Mouse (Mus musculus): ENCODE results near the gene Mcm6. TPM values are rescaled to one million over a fixed set of nuclear protein-coding genes. Genes with fewer than 3 reads are reported as not detected.

The Mcm6 gene
- polyA plus RNA-seq, 1 experiment from 2014 or later, result 315 TPM

DNA sequence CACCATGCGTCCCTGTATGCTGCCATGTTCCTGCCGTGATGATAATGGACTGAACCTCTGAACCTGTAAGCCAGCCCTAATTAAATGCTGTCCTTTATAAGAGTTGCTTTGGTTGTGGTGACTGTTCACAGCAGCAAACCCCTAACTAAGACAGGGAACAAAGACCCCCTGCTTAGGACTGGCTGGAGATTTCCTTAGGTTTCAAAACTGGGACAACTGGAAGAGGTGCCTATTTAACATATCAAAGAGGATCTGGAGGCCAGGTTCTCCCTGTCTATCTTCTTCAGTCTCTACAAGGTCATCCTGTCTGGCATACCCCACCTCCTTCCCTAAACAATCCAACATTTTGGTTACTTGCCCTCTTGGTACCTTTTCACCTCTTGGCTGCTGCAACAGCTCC is 32.9 kb upstream of the Mcm6 start:
- Histone ChIP-seq H3K27me3 (ENCODE audit: control insufficient read depth, insufficient read depth, low read length) (no peaks in the 10 kb centered on the region), H3K4me3 (ENCODE audit: low read depth, low read length) (no peak overlapping the region), H3K4me1 (ENCODE audit: control insufficient read depth, insufficient read depth, low read length) (0 out of 2 replicates have a peak, but pooled peaks cover 3% of the 10 kb centered on the region), H3K27ac (ENCODE audit: low read depth, low read length) (no peak overlapping the region), H3K9ac (ENCODE audit: low read length) (no peak overlapping the region), H3K4me2 (no peak overlapping the region), H3K36me3 (ENCODE audit: control insufficient read depth, insufficient read depth, low read length) (peaks cover 4% of the 10 kb centered on the region; the same call in 1 of the 2 replicates), H3K9me3 (ENCODE audit: control insufficient read depth, low read length) (no peaks in the 10 kb centered on the region)
- ATAC-seq (ENCODE audit: low FRiP score), result no peak
- no peak for DNase-seq (ENCODE audit: low spot score, missing footprints)
- 54% methylated on average over 2 of the region's 2 CpGs for WGBS

GRCm38 (mm10) chr1:128386487-128386886 is 27.0 kb upstream of the Mcm6 start:
- ATAC-seq (ENCODE audit: low FRiP score) (no peak), DNase-seq (ENCODE audit: low spot score, missing footprints) (no peak)
- Histone ChIP-seq H3K9ac (ENCODE audit: low read length) (no peak overlapping the region), H3K27me3 (ENCODE audit: control insufficient read depth, insufficient read depth, low read length) (no peaks in the 10 kb centered on the region), H3K9me3 (ENCODE audit: control insufficient read depth, low read length) (no peaks in the 10 kb centered on the region), H3K4me2 (no peak overlapping the region), H3K27ac (ENCODE audit: low read depth, low read length) (no peak overlapping the region), H3K4me3 (ENCODE audit: low read depth, low read length) (no peak overlapping the region), H3K36me3 (ENCODE audit: control insufficient read depth, insufficient read depth, low read length) (peaks cover 5% of the 10 kb centered on the region; the same call in 1 of the 2 replicates), H3K4me1 (ENCODE audit: control insufficient read depth, insufficient read depth, low read length) (0 out of 2 replicates have a peak, but pooled peaks cover 3% of the 10 kb centered on the region)
- 96% methylated on average over 7 of the region's 7 CpGs for WGBS

DNA sequence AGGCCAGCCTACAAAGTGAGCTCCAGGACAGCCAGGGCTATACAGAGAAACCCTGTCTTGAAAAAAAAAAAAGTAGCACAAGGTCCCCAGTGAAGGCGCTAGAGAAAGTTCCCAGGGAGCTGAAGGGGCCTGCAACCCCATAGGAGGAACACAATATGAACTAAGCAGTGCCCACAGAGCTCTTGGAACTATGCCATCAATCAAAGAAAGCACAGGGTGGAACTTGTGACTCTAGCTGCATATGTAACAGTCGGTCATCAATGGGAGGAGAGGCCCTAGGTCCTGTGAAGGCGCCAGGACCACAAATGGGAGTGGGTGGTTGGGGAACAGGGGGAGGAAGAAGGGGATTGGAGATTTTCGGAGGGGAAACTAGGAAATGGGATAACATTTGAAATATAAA is 17.4 kb upstream of the Mcm6 start:
- H3K27ac ChIP-seq (ENCODE audit: low read depth, low read length), result no peak overlapping the region
- H3K9ac ChIP-seq (ENCODE audit: low read length), result no peak overlapping the region
- DNase-seq (ENCODE audit: low spot score, missing footprints) (no peak), ATAC-seq (ENCODE audit: low FRiP score) (no peak)
- peaks cover 5% of the 10 kb centered on the region; the same call in 1 of the 2 replicates for H3K36me3 ChIP-seq (ENCODE audit: control insufficient read depth, insufficient read depth, low read length)
- H3K27me3 ChIP-seq (ENCODE audit: control insufficient read depth, insufficient read depth, low read length), result no peaks in the 10 kb centered on the region
- H3K9me3 ChIP-seq (ENCODE audit: control insufficient read depth, low read length), result no peaks in the 10 kb centered on the region
- H3K4me2 ChIP-seq, result no peak overlapping the region
- H3K4me1 ChIP-seq (ENCODE audit: control insufficient read depth, insufficient read depth, low read length), result 0 out of 2 replicates have a peak, but pooled peaks cover 2% of the 10 kb centered on the region
- H3K4me3 ChIP-seq (ENCODE audit: low read depth, low read length), result no peak overlapping the region
- WGBS, result 96% methylated on average over 4 of the region's 4 CpGs

DNA sequence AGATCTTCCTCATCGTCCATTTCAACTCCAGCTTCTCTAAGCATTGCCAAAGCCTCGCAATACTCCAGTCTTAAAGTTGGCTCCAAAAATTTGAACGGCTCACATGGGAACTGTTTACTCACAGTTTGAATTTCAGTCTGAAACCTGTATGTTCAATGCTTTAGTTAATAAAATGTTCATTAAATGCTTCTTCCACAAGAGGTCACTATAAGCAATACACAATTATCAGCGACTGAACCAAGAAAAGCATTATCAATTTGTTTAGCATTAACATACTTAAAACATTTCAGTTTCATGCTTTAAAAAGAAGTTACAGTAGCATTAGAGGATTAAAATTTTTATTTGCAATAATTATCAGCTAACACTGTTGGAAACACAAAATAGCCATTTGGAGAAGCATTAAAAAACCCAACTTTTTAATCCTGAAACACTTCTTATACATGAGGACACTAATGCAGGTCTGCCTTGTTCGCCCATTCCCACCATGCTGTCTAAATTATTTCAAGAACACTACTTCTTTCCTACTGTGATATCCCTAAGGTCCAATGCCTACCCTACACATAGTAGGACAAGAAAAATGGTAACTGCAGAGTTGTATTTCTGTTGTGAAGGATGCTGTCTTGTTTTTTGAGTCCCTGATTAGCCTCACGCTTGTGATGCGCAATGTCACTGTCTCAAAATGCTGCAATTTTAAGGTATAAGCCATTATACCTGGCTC is 12.8 kb upstream of the Mcm6 start:
- Histone ChIP-seq H3K36me3 (ENCODE audit: control insufficient read depth, insufficient read depth, low read length) (no peaks in the 10 kb centered on the region; the same call in 1 of the 2 replicates), H3K4me1 (ENCODE audit: control insufficient read depth, insufficient read depth, low read length) (0 out of 2 replicates have a peak, but pooled peaks cover 2% of the 10 kb centered on the region), H3K27me3 (ENCODE audit: control insufficient read depth, insufficient read depth, low read length) (no peaks in the 10 kb centered on the region), H3K4me3 (ENCODE audit: low read depth, low read length) (no peak overlapping the region), H3K4me2 (no peak overlapping the region), H3K9me3 (ENCODE audit: control insufficient read depth, low read length) (no peaks in the 10 kb centered on the region), H3K27ac (ENCODE audit: low read depth, low read length) (no peak overlapping the region), H3K9ac (ENCODE audit: low read length) (no peak overlapping the region)
- ATAC-seq (ENCODE audit: low FRiP score), result peak; percentile 41; the same call in 1 of the 2 replicates
- DNase-seq (ENCODE audit: low spot score, missing footprints), result no peak
- WGBS, result 83% methylated on average over 7 of the region's 7 CpGs

GRCm38 (mm10) chr1:128368732-128369441 is 9.4 kb upstream of the Mcm6 start:
- no peak overlapping the region for H3K4me3 ChIP-seq (ENCODE audit: low read depth, low read length)
- ATAC-seq (ENCODE audit: low FRiP score) (peak; percentile 77), DNase-seq (ENCODE audit: low spot score, missing footprints) (peak; percentile 94)
- H3K27ac ChIP-seq (ENCODE audit: low read depth, low read length), result no peak overlapping the region
- no peaks in the 10 kb centered on the region for H3K27me3 ChIP-seq (ENCODE audit: control insufficient read depth, insufficient read depth, low read length)
- H3K4me1 ChIP-seq (ENCODE audit: control insufficient read depth, insufficient read depth, low read length), result no peaks in the 10 kb centered on the region
- no peak overlapping the region for H3K9ac ChIP-seq (ENCODE audit: low read length)
- H3K9me3 ChIP-seq (ENCODE audit: control insufficient read depth, low read length), result no peaks in the 10 kb centered on the region
- WGBS, result 38% methylated on average over 5 of the region's 5 CpGs
- peaks cover 2% of the 10 kb centered on the region; the same call in 1 of the 2 replicates for H3K36me3 ChIP-seq (ENCODE audit: control insufficient read depth, insufficient read depth, low read length)
- no peak overlapping the region for H3K4me2 ChIP-seq

DNA sequence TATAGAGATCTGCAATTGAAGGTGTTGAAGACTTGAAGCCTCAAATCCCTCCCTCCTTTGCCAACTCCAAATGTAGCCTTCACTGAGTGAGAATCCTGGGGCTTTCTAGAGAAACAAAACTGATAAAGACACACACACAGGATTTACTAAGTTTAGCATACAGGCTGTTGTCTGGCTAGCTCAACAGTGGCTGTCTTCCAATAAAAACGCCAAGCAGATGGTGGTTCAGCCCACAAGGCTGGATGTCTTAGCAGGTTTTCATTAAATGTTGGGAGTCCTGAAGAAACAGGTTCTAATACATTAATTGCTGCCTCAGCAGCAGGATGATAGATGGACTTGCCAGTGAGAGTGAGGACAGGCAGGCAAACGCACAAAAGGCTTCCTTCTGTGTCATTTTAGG is 1.1 kb upstream of the Mcm6 start:
- no peak overlapping the region for H3K4me2 ChIP-seq
- no peaks in the 10 kb centered on the region for H3K27me3 ChIP-seq (ENCODE audit: control insufficient read depth, insufficient read depth, low read length)
- H3K9me3 ChIP-seq (ENCODE audit: control insufficient read depth, low read length), result no peaks in the 10 kb centered on the region
- no peak for DNase-seq (ENCODE audit: low spot score, missing footprints)
- peaks cover 19% of the 10 kb centered on the region for H3K4me1 ChIP-seq (ENCODE audit: control insufficient read depth, insufficient read depth, low read length)
- WGBS, result 76% methylated on average over 2 of the region's 2 CpGs
- peaks cover 8% of the 10 kb centered on the region; the same call in 1 of the 2 replicates for H3K36me3 ChIP-seq (ENCODE audit: control insufficient read depth, insufficient read depth, low read length)
- H3K9ac ChIP-seq (ENCODE audit: low read length), result no peak overlapping the region
- ATAC-seq (ENCODE audit: low FRiP score), result no peak
- H3K27ac ChIP-seq (ENCODE audit: low read depth, low read length), result no peak overlapping the region
- no peak overlapping the region for H3K4me3 ChIP-seq (ENCODE audit: low read depth, low read length)

- DNase-seq (ENCODE audit: low spot score, missing footprints), result peak; percentile 83
- under 1% methylated on average over 35 of the region's 35 CpGs for WGBS
These were observed 429 bp downstream of the Mcm6 start for GRCm38 (mm10) chr1:128358916-128359553.

DNA sequence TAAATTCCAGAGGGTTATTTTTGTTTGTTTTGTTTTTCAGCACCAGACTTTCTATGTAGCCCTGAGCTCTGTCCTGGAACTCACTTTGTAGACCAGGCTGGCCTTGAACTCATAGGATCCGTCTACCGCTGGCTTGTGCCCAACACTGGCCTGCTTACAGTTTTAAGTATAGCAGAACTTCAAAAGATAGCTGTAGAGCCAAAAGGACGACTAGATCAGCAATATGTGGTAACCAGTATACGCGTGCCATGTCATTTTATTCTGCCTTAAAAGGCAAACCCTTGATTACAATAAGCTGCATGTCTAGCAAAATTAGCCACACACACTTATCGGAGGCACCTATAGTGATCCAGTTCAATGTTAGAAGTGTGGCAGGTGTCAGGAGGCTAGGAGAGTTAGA is 1.2 kb downstream of the Mcm6 start:
- WGBS, result 70% methylated on average over 6 of the region's 6 CpGs
- H3K4me2 ChIP-seq, result peak overlapping the region; percentile 47
- H3K27me3 ChIP-seq (ENCODE audit: control insufficient read depth, insufficient read depth, low read length), result no peaks in the 10 kb centered on the region
- peak overlapping the region; percentile 79 for H3K9ac ChIP-seq (ENCODE audit: low read length)
- H3K9me3 ChIP-seq (ENCODE audit: control insufficient read depth, low read length), result no peaks in the 10 kb centered on the region
- no peak overlapping the region for H3K27ac ChIP-seq (ENCODE audit: low read depth, low read length)
- peak overlapping the region; percentile 75 for H3K4me3 ChIP-seq (ENCODE audit: low read depth, low read length)
- peaks cover 19% of the 10 kb centered on the region for H3K4me1 ChIP-seq (ENCODE audit: control insufficient read depth, insufficient read depth, low read length)
- DNase-seq (ENCODE audit: low spot score, missing footprints) (no peak), ATAC-seq (ENCODE audit: low FRiP score) (no peak)
- peaks cover 14% of the 10 kb centered on the region; the same call in 1 of the 2 replicates for H3K36me3 ChIP-seq (ENCODE audit: control insufficient read depth, insufficient read depth, low read length)

More at GRCm38 (mm10) chr1:128358916-128359553, 429 bp downstream of the Mcm6 start:
- Histone ChIP-seq H3K27ac (ENCODE audit: low read depth, low read length) (peak overlapping the region; percentile 60), H3K4me2 (peak overlapping the region; percentile 47), H3K9ac (ENCODE audit: low read length) (peak overlapping the region; percentile 79), H3K36me3 (ENCODE audit: control insufficient read depth, insufficient read depth, low read length) (peaks cover 11% of the 10 kb centered on the region; the same call in 1 of the 2 replicates), H3K4me3 (ENCODE audit: low read depth, low read length) (peak overlapping the region; percentile 75), H3K27me3 (ENCODE audit: control insufficient read depth, insufficient read depth, low read length) (no peaks in the 10 kb centered on the region), H3K9me3 (ENCODE audit: control insufficient read depth, low read length) (no peaks in the 10 kb centered on the region), H3K4me1 (ENCODE audit: control insufficient read depth, insufficient read depth, low read length) (peaks cover 19% of the 10 kb centered on the region)
- ATAC-seq (ENCODE audit: low FRiP score), result peak; percentile 84

Measured in midbrain, embryonic 11.5 days (tissue).